Mouse (Mus musculus): ENCODE measurements around the gene Mex3a. TPM values are rescaled to one million over a fixed set of nuclear protein-coding genes. Genes with fewer than 3 reads are reported as not detected.

Gene Mex3a
- polyA plus RNA-seq, 1 experiment from 2014 or later = 51.9 TPM

DNA sequence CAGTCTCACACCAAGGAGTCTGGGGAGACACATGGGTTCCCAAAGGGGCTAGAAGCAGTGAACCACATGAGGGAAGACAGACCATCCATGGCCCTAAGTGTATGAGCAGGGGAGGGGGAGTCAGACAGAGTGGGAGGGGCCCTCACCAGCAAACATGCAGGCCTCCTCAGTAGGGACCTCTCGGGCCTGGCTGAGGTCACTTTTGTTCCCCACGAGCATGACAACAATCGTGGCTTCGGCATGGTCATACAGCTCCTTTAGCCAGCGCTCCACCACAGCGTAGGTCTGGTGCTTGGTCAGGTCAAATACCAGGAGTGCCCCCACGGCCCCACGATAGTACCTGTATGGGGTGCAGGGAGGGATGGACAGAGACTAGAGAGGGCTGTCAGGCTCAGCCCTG is 11.0 kb downstream of the Mex3a start:
- Histone ChIP-seq H3K4me3 (ENCODE audit: low read depth, low read length) (no peak overlapping the region), H3K4me1 (replicated peaks; ENCODE audit: control insufficient read depth, insufficient read depth, low read length) (peaks cover 7% of the 10 kb centered on the region), H3K4me2 (replicated peaks; ENCODE audit: low read depth, low read length) (no peak overlapping the region), H3K27me3 (ENCODE audit: control insufficient read depth, insufficient read depth, low read length) (no peaks in the 10 kb centered on the region), H3K36me3 (ENCODE audit: control insufficient read depth, insufficient read depth, low read length) (peaks cover 4% of the 10 kb centered on the region; the same call in 1 of the 2 replicates), H3K9ac (ENCODE audit: low read depth, low read length) (no peak overlapping the region), H3K27ac (ENCODE audit: low read depth, low read length) (no peak overlapping the region), H3K9me3 (ENCODE audit: control insufficient read depth, low read length) (no peaks in the 10 kb centered on the region)
- WGBS = 83% methylated on average over 8 of the region's 8 CpGs
- DNase-seq (ENCODE audit: low spot score) = no peak
- ATAC-seq (ENCODE audit: low FRiP score) = no peak

DNA sequence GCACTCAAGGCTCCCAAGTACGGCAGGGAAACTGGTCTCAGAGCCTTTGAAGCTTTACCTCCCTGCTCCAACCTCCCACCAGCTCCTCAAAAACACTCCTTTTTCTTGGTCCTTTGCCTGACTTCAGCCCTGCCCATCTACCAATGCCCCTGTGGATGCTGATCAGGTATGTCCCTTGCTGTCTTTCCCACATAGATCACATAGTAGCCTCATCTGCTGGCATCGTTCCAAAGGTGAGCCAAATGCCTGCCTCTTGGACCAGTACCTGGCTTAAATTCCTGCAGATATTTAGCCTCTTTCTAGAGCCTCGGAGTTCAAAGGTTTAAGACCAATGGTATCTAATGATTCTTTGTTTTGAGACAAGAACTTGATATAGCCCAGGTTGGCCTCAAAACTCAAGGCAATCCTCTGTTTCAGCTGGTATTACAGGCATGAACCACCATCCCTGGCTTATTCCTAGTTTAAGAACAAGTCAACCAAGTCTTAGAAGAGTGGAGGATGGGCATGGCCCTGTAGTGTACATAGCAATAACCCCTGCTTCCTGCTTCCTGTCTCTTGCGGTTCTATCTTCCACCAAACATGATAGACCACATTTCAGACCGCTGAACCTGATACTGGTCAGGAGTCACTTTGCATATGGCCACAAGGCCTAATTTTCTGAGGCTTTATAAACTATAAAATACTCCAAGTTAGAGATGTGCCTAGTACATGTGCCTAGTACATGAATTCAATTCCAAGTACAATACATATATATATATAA is 11.6 kb downstream of the Mex3a start:
- Histone ChIP-seq H3K36me3 (ENCODE audit: control insufficient read depth, insufficient read depth, low read length) (no peaks in the 10 kb centered on the region), H3K4me2 (replicated peaks; ENCODE audit: low read depth, low read length) (no peak overlapping the region), H3K9me3 (ENCODE audit: control insufficient read depth, low read length) (no peaks in the 10 kb centered on the region), H3K27ac (ENCODE audit: low read depth, low read length) (no peak overlapping the region), H3K27me3 (ENCODE audit: control insufficient read depth, insufficient read depth, low read length) (no peaks in the 10 kb centered on the region), H3K9ac (ENCODE audit: low read depth, low read length) (no peak overlapping the region), H3K4me1 (replicated peaks; ENCODE audit: control insufficient read depth, insufficient read depth, low read length) (peaks cover under 1% of the 10 kb centered on the region), H3K4me3 (ENCODE audit: low read depth, low read length) (no peak overlapping the region)
- no peak for DNase-seq (ENCODE audit: low spot score)
- ATAC-seq (ENCODE audit: low FRiP score) = no peak
- WGBS = 76% methylated on average over 5 of the region's 5 CpGs

DNA sequence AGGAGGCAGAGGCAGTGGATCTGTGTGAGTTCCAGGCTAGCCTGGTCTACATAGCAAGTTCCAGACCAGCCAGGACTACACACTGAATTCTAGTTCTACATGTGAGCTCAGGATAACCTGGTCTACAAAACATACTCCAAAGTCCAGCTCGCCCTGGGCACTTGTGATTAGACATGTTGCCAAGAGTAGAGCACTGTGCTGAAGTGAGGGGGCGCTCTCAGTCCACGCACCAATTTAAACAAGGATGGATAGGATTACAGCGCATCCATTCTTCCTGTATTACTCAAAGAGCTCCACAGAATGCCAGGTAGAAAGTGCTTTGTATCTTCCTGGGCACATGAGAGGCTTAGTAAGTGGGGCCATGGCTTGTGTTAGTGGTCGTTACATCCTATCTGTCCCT is 12.3 kb downstream of the Mex3a start:
- no peak overlapping the region for H3K4me2 ChIP-seq (replicated peaks; ENCODE audit: low read depth, low read length)
- H3K9ac ChIP-seq (ENCODE audit: low read depth, low read length) = no peak overlapping the region
- whole genome bisulfite sequencing = 43% methylated on average over 5 of the region's 5 CpGs
- H3K4me3 ChIP-seq (ENCODE audit: low read depth, low read length) = no peak overlapping the region
- no peaks in the 10 kb centered on the region for H3K9me3 ChIP-seq (ENCODE audit: control insufficient read depth, low read length)
- H3K36me3 ChIP-seq (ENCODE audit: control insufficient read depth, insufficient read depth, low read length) = no peaks in the 10 kb centered on the region
- H3K27me3 ChIP-seq (ENCODE audit: control insufficient read depth, insufficient read depth, low read length) = no peaks in the 10 kb centered on the region
- no peak overlapping the region for H3K27ac ChIP-seq (ENCODE audit: low read depth, low read length)
- H3K4me1 ChIP-seq (replicated peaks; ENCODE audit: control insufficient read depth, insufficient read depth, low read length) = no peaks in the 10 kb centered on the region
- ATAC-seq (ENCODE audit: low FRiP score) (no peak), DNase-seq (ENCODE audit: low spot score) (peak; percentile 43)

DNA sequence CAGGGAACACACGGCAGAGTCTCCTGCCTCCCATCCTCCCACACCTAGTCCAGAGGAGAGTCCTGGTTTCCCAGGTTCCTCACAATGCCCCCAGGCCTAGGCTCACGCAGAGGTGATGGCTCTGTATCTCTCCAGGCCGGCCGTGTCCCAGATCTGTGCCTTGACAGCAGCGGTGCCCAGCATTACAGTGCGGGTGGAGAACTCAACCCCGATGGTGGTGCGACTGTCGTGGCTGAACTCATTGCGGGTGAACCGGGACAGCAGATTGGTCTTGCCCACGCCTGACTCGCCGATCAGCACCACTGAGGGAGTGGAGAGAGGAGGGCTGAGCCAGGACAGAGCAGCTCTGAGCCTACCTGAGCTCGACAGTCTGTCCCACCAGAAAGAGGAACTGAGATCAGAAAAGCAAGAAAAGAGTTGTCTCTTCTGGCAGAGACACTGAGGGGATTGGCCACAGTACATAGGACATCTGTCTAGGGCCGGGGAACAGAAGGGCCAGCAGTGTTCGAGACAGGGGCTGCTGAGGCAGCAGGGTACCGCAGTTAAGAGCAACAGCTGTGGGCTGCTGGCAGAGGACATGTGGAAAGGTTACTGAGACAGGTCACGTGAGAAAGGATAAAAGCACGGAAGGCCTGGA is 12.9 kb downstream of the Mex3a start:
- ATAC-seq (ENCODE audit: low FRiP score) = no peak
- no peaks in the 10 kb centered on the region for H3K4me1 ChIP-seq (replicated peaks; ENCODE audit: control insufficient read depth, insufficient read depth, low read length)
- WGBS = 61% methylated on average over 20 of the region's 20 CpGs
- H3K9ac ChIP-seq (ENCODE audit: low read depth, low read length) = no peak overlapping the region
- H3K36me3 ChIP-seq (ENCODE audit: control insufficient read depth, insufficient read depth, low read length) = no peaks in the 10 kb centered on the region
- H3K9me3 ChIP-seq (ENCODE audit: control insufficient read depth, low read length) = no peaks in the 10 kb centered on the region
- no peak overlapping the region for H3K27ac ChIP-seq (ENCODE audit: low read depth, low read length)
- H3K27me3 ChIP-seq (ENCODE audit: control insufficient read depth, insufficient read depth, low read length) = no peaks in the 10 kb centered on the region
- H3K4me2 ChIP-seq (replicated peaks; ENCODE audit: low read depth, low read length) = no peak overlapping the region
- no peak for DNase-seq (ENCODE audit: low spot score)
- H3K4me3 ChIP-seq (ENCODE audit: low read depth, low read length) = no peak overlapping the region

DNA sequence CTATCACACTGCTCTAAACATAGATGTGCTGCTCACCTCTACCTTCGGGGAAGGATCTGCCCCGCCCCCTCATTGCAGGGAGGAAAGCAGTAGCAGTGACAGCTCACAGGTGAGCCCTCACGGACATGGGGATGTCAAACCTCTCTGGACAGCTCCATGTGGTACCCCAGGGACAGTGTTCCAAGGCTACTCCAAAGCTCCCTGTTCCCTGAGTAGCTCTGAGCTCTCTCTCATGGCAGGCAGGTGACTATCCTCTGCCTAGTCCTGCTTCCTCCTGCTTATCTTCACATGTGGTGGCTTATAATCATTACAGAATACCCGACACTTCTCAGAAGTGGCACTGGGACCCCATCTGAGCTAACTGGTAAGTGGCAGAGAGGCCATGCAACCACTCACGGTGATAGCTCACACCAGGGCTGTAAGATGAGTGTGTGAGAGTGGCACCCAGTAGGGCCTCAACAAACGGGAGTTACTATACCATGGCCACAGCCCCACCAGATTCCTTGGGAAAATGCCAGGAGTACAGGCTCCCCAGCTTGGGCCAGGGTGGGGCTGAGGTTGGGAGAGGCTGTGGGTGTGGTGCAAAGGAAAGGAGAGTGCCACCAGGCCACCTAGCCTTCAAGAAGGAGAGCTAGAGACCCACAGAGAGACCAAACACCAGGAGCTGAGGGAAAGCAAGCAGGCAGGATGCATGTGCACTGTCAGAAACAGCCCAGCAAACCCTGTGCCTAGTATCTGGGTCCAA is 14.7 kb downstream of the Mex3a start:
- WGBS = 76% methylated on average over 6 of the region's 6 CpGs
- no peak for DNase-seq (ENCODE audit: low spot score)

DNA sequence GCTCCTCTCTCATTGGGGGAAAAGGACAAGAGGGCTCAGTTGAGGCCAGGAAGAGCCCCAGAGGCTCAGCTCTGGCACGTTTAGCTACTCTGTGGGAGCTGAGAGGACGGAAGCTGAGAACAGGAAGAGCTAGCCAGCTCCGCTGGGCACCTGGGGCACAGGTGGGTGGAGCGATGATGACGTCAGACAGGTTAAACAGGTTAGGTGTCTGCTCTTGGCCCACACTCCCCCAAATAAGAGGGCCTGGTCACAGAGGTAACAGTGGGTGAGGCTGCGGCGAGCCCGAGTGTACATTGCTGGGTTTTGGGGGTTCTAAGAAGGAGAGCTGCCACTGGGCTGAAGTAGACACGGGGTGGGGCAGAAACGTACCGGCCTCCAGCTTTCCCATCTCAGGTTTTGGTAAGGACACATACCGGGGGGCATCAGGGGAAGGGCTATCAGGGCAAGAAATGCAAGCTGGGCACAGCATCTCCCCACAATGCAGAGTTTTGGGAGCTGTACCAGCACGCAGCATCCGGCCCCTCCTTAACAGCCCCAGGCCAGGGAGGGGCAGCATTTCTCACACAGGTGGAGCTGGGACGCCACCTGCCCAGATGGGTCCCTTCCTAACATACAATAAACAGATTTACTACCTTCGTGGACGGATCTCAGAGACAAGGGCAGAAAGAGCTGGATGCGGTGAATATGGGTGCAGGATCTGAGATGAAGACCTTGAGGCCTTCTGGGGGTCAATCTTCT is 16.2 kb downstream of the Mex3a start, which contains the start of gene Rab25:
Gene Rab25, minus strand, starts transcription at position 121 of the 738 bp plus-strand sequence.
- Histone ChIP-seq H3K36me3 (ENCODE audit: control insufficient read depth, insufficient read depth, low read length) (no peaks in the 10 kb centered on the region), H3K4me2 (replicated peaks; ENCODE audit: low read depth, low read length) (no peak within 1 kb of the TSS), H3K4me1 (replicated peaks; ENCODE audit: control insufficient read depth, insufficient read depth, low read length) (no peaks in the 10 kb centered on the region), H3K9ac (ENCODE audit: low read depth, low read length) (no peak within 1 kb of the TSS), H3K4me3 (ENCODE audit: low read depth, low read length) (no peak within 1 kb of the TSS), H3K27ac (ENCODE audit: low read depth, low read length) (no peak within 1 kb of the TSS), H3K9me3 (ENCODE audit: control insufficient read depth, low read length) (no peaks in the 10 kb centered on the region), H3K27me3 (ENCODE audit: control insufficient read depth, insufficient read depth, low read length) (no peaks in the 10 kb centered on the region)
- no peak for ATAC-seq (ENCODE audit: low FRiP score)
- DNase-seq (ENCODE audit: low spot score) = no peak
- WGBS = 48% methylated on average over 18 of the region's 18 CpGs

More for the DNA sequence above, 14.7 kb downstream of the Mex3a start:
- no peaks in the 10 kb centered on the region for H3K27me3 ChIP-seq (ENCODE audit: control insufficient read depth, insufficient read depth, low read length)
- H3K4me1 ChIP-seq (replicated peaks; ENCODE audit: control insufficient read depth, insufficient read depth, low read length) = no peaks in the 10 kb centered on the region
- no peaks in the 10 kb centered on the region for H3K9me3 ChIP-seq (ENCODE audit: control insufficient read depth, low read length)
- ATAC-seq (ENCODE audit: low FRiP score) = no peak
- H3K36me3 ChIP-seq (ENCODE audit: control insufficient read depth, insufficient read depth, low read length) = no peaks in the 10 kb centered on the region
- H3K9ac ChIP-seq (ENCODE audit: low read depth, low read length) = no peak overlapping the region
- H3K27ac ChIP-seq (ENCODE audit: low read depth, low read length) = no peak overlapping the region
- H3K4me2 ChIP-seq (replicated peaks; ENCODE audit: low read depth, low read length) = no peak overlapping the region
- no peak overlapping the region for H3K4me3 ChIP-seq (ENCODE audit: low read depth, low read length)

DNA sequence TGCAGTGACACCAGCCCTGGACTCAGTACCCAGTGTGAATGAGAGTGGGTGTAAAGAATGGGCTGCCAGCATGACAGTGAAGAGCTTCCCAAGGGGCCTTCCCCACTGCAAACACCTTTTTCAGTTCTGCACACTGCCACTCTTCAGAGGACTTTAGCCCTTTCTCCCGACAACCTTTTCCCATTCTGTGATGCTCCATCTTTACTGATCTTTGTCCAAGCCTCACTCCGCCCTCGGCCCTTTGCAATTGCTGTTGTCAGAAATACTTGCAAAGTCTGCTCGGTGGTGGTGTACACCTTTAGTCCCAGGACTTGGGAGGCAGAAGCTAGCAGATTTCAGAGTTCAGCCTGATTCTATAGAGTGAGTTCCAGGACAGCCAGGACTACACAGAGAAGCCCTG is 19.4 kb downstream of the Mex3a start:
- H3K36me3 ChIP-seq (ENCODE audit: control insufficient read depth, insufficient read depth, low read length) = peaks cover under 1% of the 10 kb centered on the region; the same call in 1 of the 2 replicates
- no peak overlapping the region for H3K27ac ChIP-seq (ENCODE audit: low read depth, low read length)
- H3K4me3 ChIP-seq (ENCODE audit: low read depth, low read length) = no peak overlapping the region
- H3K4me1 ChIP-seq (replicated peaks; ENCODE audit: control insufficient read depth, insufficient read depth, low read length) = peaks cover 2% of the 10 kb centered on the region; the same call in 1 of the 2 replicates
- ATAC-seq (ENCODE audit: low FRiP score) = no peak
- H3K9ac ChIP-seq (ENCODE audit: low read depth, low read length) = no peak overlapping the region
- no peaks in the 10 kb centered on the region for H3K27me3 ChIP-seq (ENCODE audit: control insufficient read depth, insufficient read depth, low read length)
- no peak for DNase-seq (ENCODE audit: low spot score)
- 81% methylated on average over 4 of the region's 4 CpGs for WGBS
- H3K9me3 ChIP-seq (ENCODE audit: control insufficient read depth, low read length) = no peaks in the 10 kb centered on the region
- 0 out of 2 replicates have a peak overlapping the region, but pooled peaks have one; percentile 69 for H3K4me2 ChIP-seq (replicated peaks; ENCODE audit: low read depth, low read length)

DNA sequence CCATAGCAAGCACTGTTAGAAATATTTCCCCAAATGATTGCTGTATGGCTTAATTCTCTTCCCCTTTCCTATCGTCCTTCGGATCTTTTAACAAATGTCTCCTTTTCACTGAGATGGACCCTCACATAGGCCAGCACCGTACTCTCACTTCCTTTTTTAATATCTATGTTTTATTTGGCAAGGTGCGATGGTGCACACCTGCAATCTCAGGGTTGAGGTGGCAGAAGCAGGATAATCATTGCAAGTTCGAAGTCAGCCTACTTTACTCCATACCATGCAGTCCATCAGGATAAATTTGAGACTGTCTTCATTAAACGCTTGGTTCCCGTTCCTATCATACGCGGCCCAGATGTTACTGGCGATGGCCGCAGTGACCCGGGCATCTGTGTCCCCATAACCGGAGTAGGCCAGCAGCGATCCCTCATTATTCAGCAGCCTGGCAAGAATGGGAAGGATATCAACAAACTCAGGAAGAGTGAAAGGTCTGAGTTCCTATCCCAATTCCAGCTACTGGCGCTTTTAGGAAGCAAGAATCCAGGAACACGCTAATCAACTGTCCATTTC is 20.0 kb downstream of the Mex3a start:
- 25% methylated on average over 16 of the region's 16 CpGs for WGBS
- H3K27me3 ChIP-seq (ENCODE audit: control insufficient read depth, insufficient read depth, low read length) = no peaks in the 10 kb centered on the region
- peaks cover 2% of the 10 kb centered on the region; the same call in 1 of the 2 replicates for H3K4me1 ChIP-seq (replicated peaks; ENCODE audit: control insufficient read depth, insufficient read depth, low read length)
- ATAC-seq (ENCODE audit: low FRiP score) (no peak), DNase-seq (ENCODE audit: low spot score) (no peak)
- peak overlapping the region; percentile 65 for H3K9ac ChIP-seq (ENCODE audit: low read depth, low read length)
- H3K36me3 ChIP-seq (ENCODE audit: control insufficient read depth, insufficient read depth, low read length) = peaks cover 6% of the 10 kb centered on the region; the same call in 1 of the 2 replicates
- H3K27ac ChIP-seq (ENCODE audit: low read depth, low read length) = peak overlapping the region; percentile 31; the same call in 1 of the 2 replicates
- peak overlapping the region; percentile 69 for H3K4me2 ChIP-seq (replicated peaks; ENCODE audit: low read depth, low read length)
- H3K9me3 ChIP-seq (ENCODE audit: control insufficient read depth, low read length) = no peaks in the 10 kb centered on the region
- peak overlapping the region; percentile 64 for H3K4me3 ChIP-seq (ENCODE audit: low read depth, low read length)

Measured in hindbrain, embryonic 11.5 days (tissue).